Mouse (Mus musculus): ENCODE results near the gene Plekhj1. TPM values are rescaled to one million over a fixed set of nuclear protein-coding genes. Genes with fewer than 3 reads are reported as not detected.

Gene Plekhj1
- polyA plus RNA-seq, 1 experiment = 41.8 TPM

GRCm38 (mm10) chr10:80756099-80756498 is 42.3 kb downstream of the Plekhj1 start:
- TF ChIP-seq CTCF (IDR thresholded peaks at IDR 0.05; ENCODE audit: extremely low read depth, insufficient read length, insufficient replicate concordance, low read depth, low read length) = no peak
- TF ChIP-seq POLR2A (IDR thresholded peaks at IDR 0.05; ENCODE audit: low read depth, low read length) = no peak
- Histone ChIP-seq H3K27ac (ENCODE audit: insufficient read depth, low read depth, low read length) (peak overlapping the region; percentile 41; the same call in 1 of the 2 replicates), H3K4me1 (ENCODE audit: control insufficient read depth, insufficient read depth, insufficient read length, low read length) (peaks cover 38% of the 10 kb centered on the region; the same call in 1 of the 2 replicates), H3K36me3 (ENCODE audit: control insufficient read depth, insufficient read depth, low read length) (no peaks in the 10 kb centered on the region), H3K27me3 (ENCODE audit: control insufficient read depth, insufficient read depth, low read length) (no peaks in the 10 kb centered on the region), H3K4me3 (ENCODE audit: low read depth, low read length) (peak overlapping the region; percentile 98)
- WGBS = 10% methylated on average over 3 of the region's 3 CpGs

GRCm38 (mm10) chr10:80755291-80756015 is 43.0 kb downstream of the Plekhj1 start:
- H3K4me3 ChIP-seq (ENCODE audit: low read depth, low read length) = peak overlapping the region; percentile 98
- TF ChIP-seq POLR2A (IDR thresholded peaks at IDR 0.05; ENCODE audit: low read depth, low read length) = no peak
- TF ChIP-seq CTCF (IDR thresholded peaks at IDR 0.05; ENCODE audit: extremely low read depth, insufficient read length, insufficient replicate concordance, low read depth, low read length) = no peak
- H3K4me1 ChIP-seq (ENCODE audit: control insufficient read depth, insufficient read depth, insufficient read length, low read length) = peaks cover 36% of the 10 kb centered on the region; the same call in 1 of the 2 replicates
- H3K36me3 ChIP-seq (ENCODE audit: control insufficient read depth, insufficient read depth, low read length) = no peaks in the 10 kb centered on the region
- under 1% methylated on average over 73 of the region's 75 CpGs for WGBS
- H3K27me3 ChIP-seq (ENCODE audit: control insufficient read depth, insufficient read depth, low read length) = no peaks in the 10 kb centered on the region
- peak overlapping the region; percentile 41 for H3K27ac ChIP-seq (ENCODE audit: insufficient read depth, low read depth, low read length)

DNA sequence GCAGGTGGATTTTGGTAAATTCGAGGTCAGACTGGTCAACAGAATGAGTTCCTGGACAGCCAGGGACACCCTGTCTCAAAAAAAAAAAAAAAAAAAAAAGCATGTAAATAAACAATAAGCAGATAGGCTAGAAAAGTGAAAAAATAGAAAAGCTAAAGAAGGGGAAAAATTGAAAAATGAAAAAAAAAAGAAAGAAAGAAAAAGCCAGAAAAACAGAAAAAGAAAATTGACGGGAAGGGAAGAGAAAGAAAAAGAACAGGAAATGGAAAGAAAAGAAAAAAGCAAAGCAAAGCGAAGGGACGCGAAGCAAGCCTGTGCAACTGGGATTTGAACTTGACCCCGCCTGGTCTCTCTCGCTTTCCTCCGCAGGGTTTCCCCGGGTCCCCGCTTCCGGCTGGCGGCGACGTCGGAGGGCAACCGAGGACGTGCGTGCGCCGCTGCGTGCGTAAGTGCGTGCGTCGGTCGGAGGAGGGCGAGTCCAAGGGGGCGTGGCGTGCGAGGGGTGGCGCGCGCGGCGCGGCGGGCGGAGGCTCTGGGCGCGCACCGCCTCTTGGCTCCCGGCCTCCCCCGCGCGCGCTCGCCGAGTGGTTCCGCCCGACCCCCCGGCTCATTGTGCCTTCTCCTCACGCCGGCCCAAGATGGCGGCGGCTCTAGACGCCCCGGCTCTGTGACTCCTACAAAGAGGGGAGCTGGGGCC is 43.7 kb downstream of the Plekhj1 start, which contains the start of gene Dot1l:
Gene Dot1l (plus strand): TSS at position 613 of the 697 bp plus-strand sequence.
- no peaks in the 10 kb centered on the region for H3K27me3 ChIP-seq (ENCODE audit: control insufficient read depth, insufficient read depth, low read length)
- H3K27ac ChIP-seq (ENCODE audit: insufficient read depth, low read depth, low read length) = peak within 1 kb of the TSS; percentile 71
- H3K4me3 ChIP-seq (ENCODE audit: low read depth, low read length) = peak within 1 kb of the TSS; percentile 98
- no peak for TF ChIP-seq CTCF (IDR thresholded peaks at IDR 0.05; ENCODE audit: extremely low read depth, insufficient read length, insufficient replicate concordance, low read depth, low read length)
- no peak for TF ChIP-seq POLR2A (IDR thresholded peaks at IDR 0.05; ENCODE audit: low read depth, low read length)
- H3K4me1 ChIP-seq (ENCODE audit: control insufficient read depth, insufficient read depth, insufficient read length, low read length) = peaks cover 36% of the 10 kb centered on the region; the same call in 1 of the 2 replicates
- WGBS = under 1% methylated on average over 54 of the region's 57 CpGs
- H3K36me3 ChIP-seq (ENCODE audit: control insufficient read depth, insufficient read depth, low read length) = no peaks in the 10 kb centered on the region

DNA sequence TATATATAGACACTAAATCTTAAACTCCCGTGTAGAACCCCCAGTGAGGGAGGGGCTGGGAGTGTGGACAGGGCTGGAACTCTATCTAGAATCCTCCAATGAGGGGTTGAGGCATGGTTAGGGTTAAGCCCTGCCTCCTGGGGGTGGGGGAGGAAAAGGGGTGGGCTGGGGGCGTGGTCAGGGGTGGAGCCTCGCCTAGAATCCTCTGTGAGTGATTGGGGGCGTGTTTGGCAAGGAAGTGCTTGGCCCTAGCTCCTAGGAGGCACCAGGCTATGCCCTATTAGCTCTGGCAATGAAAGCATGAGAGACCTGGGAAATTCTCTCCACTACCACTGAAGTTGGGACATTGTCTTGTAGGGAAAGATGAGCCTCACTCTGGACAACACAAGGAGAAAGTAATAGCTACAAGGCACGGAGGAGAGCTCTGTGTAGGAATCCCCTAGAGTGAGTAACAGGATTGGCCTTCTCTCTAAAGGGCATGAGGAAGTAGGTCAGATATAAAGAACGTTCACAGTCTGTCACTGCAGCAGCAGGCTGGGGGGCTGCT is 46.3 kb downstream of the Plekhj1 start:
- H3K4me3 ChIP-seq (ENCODE audit: low read depth, low read length) = peak overlapping the region; percentile 31
- peaks cover 15% of the 10 kb centered on the region; the same call in 1 of the 2 replicates for H3K4me1 ChIP-seq (ENCODE audit: control insufficient read depth, insufficient read depth, insufficient read length, low read length)
- peak overlapping the region; percentile 78 for H3K27ac ChIP-seq (ENCODE audit: insufficient read depth, low read depth, low read length)
- no peaks in the 10 kb centered on the region for H3K36me3 ChIP-seq (ENCODE audit: control insufficient read depth, insufficient read depth, low read length)
- 1% methylated on average over 6 of the region's 6 CpGs for WGBS
- TF ChIP-seq POLR2A (IDR thresholded peaks at IDR 0.05; ENCODE audit: low read depth, low read length) = 0 out of 2 replicates have a peak, but pooled peaks have one; percentile 22
- no peak for TF ChIP-seq CTCF (IDR thresholded peaks at IDR 0.05; ENCODE audit: extremely low read depth, insufficient read length, insufficient replicate concordance, low read depth, low read length)
- H3K27me3 ChIP-seq (ENCODE audit: control insufficient read depth, insufficient read depth, low read length) = no peaks in the 10 kb centered on the region

GRCm38 (mm10) chr10:80751188-80751832 is 47.1 kb downstream of the Plekhj1 start:
- Histone ChIP-seq H3K4me1 (ENCODE audit: control insufficient read depth, insufficient read depth, insufficient read length, low read length) (peaks cover 7% of the 10 kb centered on the region; the same call in 1 of the 2 replicates), H3K36me3 (ENCODE audit: control insufficient read depth, insufficient read depth, low read length) (no peaks in the 10 kb centered on the region), H3K27ac (ENCODE audit: insufficient read depth, low read depth, low read length) (peak overlapping the region; percentile 76), H3K27me3 (ENCODE audit: control insufficient read depth, insufficient read depth, low read length) (no peaks in the 10 kb centered on the region), H3K4me3 (ENCODE audit: low read depth, low read length) (peak overlapping the region; percentile 31)
- TF ChIP-seq POLR2A (IDR thresholded peaks at IDR 0.05; ENCODE audit: low read depth, low read length) (no peak), CTCF (IDR thresholded peaks at IDR 0.05; ENCODE audit: extremely low read depth, insufficient read length, insufficient replicate concordance, low read depth, low read length) (peak; percentile 36; the same call in 1 of the 2 replicates)
- 2% methylated on average over 16 of the region's 16 CpGs for WGBS

DNA sequence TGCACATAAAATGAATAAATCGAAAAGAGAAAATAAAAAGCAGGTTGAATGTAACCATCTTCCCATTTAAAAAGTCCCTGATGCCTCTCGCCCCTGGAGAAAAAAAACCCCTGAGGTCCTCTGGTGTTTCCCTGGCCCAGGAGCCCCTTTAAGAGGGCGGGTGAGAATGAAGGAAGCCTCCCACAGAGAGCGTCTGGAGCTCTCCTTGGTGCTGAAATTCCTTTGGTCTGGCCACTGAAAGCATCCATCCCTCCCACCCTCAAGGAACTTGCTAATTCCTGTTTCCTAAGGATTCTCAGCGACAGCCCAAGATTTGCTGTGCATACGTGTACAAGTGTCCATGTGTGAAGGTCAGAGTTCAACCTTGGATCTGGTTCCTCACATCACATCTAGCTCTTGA is 49.8 kb downstream of the Plekhj1 start:
- peaks cover 6% of the 10 kb centered on the region; the same call in 1 of the 2 replicates for H3K4me1 ChIP-seq (ENCODE audit: control insufficient read depth, insufficient read depth, insufficient read length, low read length)
- H3K4me3 ChIP-seq (ENCODE audit: low read depth, low read length) = no peak overlapping the region
- H3K27me3 ChIP-seq (ENCODE audit: control insufficient read depth, insufficient read depth, low read length) = no peaks in the 10 kb centered on the region
- H3K27ac ChIP-seq (ENCODE audit: insufficient read depth, low read depth, low read length) = no peak overlapping the region
- WGBS = 8% methylated on average over 6 of the region's 6 CpGs
- TF ChIP-seq POLR2A (IDR thresholded peaks at IDR 0.05; ENCODE audit: low read depth, low read length) (no peak), CTCF (IDR thresholded peaks at IDR 0.05; ENCODE audit: extremely low read depth, insufficient read length, insufficient replicate concordance, low read depth, low read length) (no peak)
- no peaks in the 10 kb centered on the region for H3K36me3 ChIP-seq (ENCODE audit: control insufficient read depth, insufficient read depth, low read length)
